Mouse (Mus musculus): Measurements from ENCODE around the gene Dnal4. TPM values are rescaled to one million over a fixed set of nuclear protein-coding genes. Genes with fewer than 3 reads are reported as not detected.

Gene Dnal4
- polyA plus RNA-seq, 1 experiment from 2014 or later: 43.0 TPM

DNA sequence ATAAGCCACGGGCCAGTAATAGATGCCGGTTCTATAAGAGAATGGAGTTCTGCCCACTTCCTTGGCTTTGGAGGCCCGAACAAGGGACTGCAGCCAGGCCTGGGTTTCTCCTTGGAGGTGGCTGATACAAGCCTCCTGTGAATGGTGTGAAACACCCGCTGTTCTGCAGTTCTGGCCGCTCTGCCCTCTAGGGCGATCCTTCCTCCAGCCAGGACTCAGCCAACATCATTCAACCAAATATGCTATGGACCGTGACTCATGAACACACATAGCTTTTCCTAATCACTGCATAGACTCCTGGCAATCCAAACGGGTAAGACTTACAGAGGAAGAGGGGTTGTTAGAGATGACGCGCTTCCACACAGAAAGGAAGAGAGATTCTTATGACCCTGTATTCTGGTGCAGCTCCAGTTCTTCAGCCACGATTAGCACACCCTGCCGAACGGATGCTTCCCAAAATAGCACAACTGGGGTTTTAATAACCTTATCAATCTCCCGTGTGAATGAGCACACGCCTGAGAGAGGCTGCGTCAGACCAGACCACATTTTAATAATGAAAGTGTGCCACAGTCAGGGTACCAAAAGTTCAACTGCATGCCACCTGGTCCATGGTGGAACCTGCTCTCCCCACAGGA, 10.2 kb downstream of the Dnal4 start:
- no peak for ATAC-seq
- H3K4me2 ChIP-seq (ENCODE audit: low read depth, low read length): no peak overlapping the region
- H3K4me3 ChIP-seq (ENCODE audit: low read length): no peak overlapping the region
- 76% methylated on average over 16 of the region's 16 CpGs for WGBS
- H3K4me1 ChIP-seq (ENCODE audit: control insufficient read depth, insufficient read depth, low read length): 0 out of 2 replicates have a peak, but pooled peaks cover 4% of the 10 kb centered on the region
- H3K9ac ChIP-seq (ENCODE audit: low read depth, low read length): no peak overlapping the region
- no peak overlapping the region for H3K27ac ChIP-seq (ENCODE audit: low read length)
- no peaks in the 10 kb centered on the region for H3K27me3 ChIP-seq (replicated peaks; ENCODE audit: control insufficient read depth, insufficient read depth, low read length)
- H3K36me3 ChIP-seq (ENCODE audit: control insufficient read depth, insufficient read depth, low read length): no peaks in the 10 kb centered on the region
- no peaks in the 10 kb centered on the region for H3K9me3 ChIP-seq (ENCODE audit: control insufficient read depth, low read length)

GRCm38 (mm10) chr15:79766586-79767071, 11.0 kb downstream of the Dnal4 start:
- WGBS: 82% methylated on average over 10 of the region's 10 CpGs
- no peak overlapping the region for H3K27ac ChIP-seq (ENCODE audit: low read length)
- no peak for ATAC-seq

DNA sequence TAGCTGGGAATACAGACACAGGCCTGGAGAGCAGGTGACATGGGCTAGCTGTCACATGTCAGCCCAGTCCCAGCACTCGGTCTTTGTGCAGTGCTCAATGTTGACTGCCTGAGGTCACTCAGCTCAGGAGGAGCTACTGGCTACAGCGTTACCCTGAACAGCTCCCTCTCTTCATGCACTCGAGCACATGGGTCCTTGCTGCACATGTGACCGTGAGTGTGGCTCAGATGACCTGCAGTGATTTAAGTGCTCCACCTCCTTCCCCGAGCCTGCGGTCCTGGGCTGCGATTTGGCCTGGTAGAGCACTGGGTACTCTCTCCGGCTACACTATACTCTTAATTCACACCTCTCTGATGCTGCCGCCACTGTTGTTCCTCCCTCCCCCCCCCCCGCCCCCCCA, 11.5 kb downstream of the Dnal4 start:
- Histone ChIP-seq H3K4me3 (ENCODE audit: low read length) (no peak overlapping the region), H3K36me3 (ENCODE audit: control insufficient read depth, insufficient read depth, low read length) (no peaks in the 10 kb centered on the region), H3K4me1 (ENCODE audit: control insufficient read depth, insufficient read depth, low read length) (0 out of 2 replicates have a peak, but pooled peaks cover 4% of the 10 kb centered on the region), H3K27ac (ENCODE audit: low read length) (no peak overlapping the region), H3K9ac (ENCODE audit: low read depth, low read length) (no peak overlapping the region), H3K27me3 (replicated peaks; ENCODE audit: control insufficient read depth, insufficient read depth, low read length) (no peaks in the 10 kb centered on the region), H3K9me3 (ENCODE audit: control insufficient read depth, low read length) (no peaks in the 10 kb centered on the region), H3K4me2 (ENCODE audit: low read depth, low read length) (no peak overlapping the region)
- WGBS: 50% methylated on average over 10 of the region's 10 CpGs
- no peak for ATAC-seq

More at GRCm38 (mm10) chr15:79766586-79767071, 11.0 kb downstream of the Dnal4 start:
- Histone ChIP-seq H3K4me1 (ENCODE audit: control insufficient read depth, insufficient read depth, low read length) (0 out of 2 replicates have a peak, but pooled peaks cover 4% of the 10 kb centered on the region), H3K27me3 (replicated peaks; ENCODE audit: control insufficient read depth, insufficient read depth, low read length) (no peaks in the 10 kb centered on the region), H3K36me3 (ENCODE audit: control insufficient read depth, insufficient read depth, low read length) (no peaks in the 10 kb centered on the region), H3K9me3 (ENCODE audit: control insufficient read depth, low read length) (no peaks in the 10 kb centered on the region), H3K9ac (ENCODE audit: low read depth, low read length) (no peak overlapping the region), H3K4me2 (ENCODE audit: low read depth, low read length) (no peak overlapping the region), H3K4me3 (ENCODE audit: low read length) (no peak overlapping the region)

DNA sequence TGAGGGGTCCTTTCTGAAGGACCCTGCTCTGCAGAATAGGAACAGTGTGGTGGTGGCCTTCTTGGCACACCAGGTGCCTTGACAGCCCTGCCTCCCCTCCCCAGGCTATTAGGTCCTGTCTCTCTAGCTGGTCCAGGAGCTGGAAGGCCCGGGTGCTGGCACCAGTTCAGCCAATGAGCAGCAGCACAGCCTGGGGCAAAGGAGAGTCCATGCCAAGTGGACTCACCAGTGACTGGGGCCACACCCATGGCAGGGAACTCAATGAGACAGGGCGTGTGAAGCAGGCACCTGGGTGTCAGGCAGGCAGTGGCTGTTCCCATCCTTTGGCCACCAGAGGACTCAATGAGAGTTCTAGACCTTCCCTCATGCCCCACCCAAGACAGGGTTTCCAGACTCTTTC, 12.3 kb downstream of the Dnal4 start:
- WGBS: 75% methylated on average over 2 of the region's 2 CpGs
- H3K9me3 ChIP-seq (ENCODE audit: control insufficient read depth, low read length): no peaks in the 10 kb centered on the region
- 0 out of 2 replicates have a peak, but pooled peaks cover 4% of the 10 kb centered on the region for H3K4me1 ChIP-seq (ENCODE audit: control insufficient read depth, insufficient read depth, low read length)
- H3K4me2 ChIP-seq (ENCODE audit: low read depth, low read length): no peak overlapping the region
- 0 out of 2 replicates have a peak, but pooled peaks cover 2% of the 10 kb centered on the region for H3K36me3 ChIP-seq (ENCODE audit: control insufficient read depth, insufficient read depth, low read length)
- H3K4me3 ChIP-seq (ENCODE audit: low read length): no peak overlapping the region
- ATAC-seq: no peak; the same call in 1 of the 2 replicates
- H3K27me3 ChIP-seq (replicated peaks; ENCODE audit: control insufficient read depth, insufficient read depth, low read length): no peaks in the 10 kb centered on the region
- H3K9ac ChIP-seq (ENCODE audit: low read depth, low read length): no peak overlapping the region
- H3K27ac ChIP-seq (ENCODE audit: low read length): no peak overlapping the region

GRCm38 (mm10) chr15:79764539-79765267, 12.9 kb downstream of the Dnal4 start:
- WGBS: 79% methylated on average over 11 of the region's 11 CpGs
- H3K9me3 ChIP-seq (ENCODE audit: control insufficient read depth, low read length): no peaks in the 10 kb centered on the region
- H3K27me3 ChIP-seq (replicated peaks; ENCODE audit: control insufficient read depth, insufficient read depth, low read length): no peaks in the 10 kb centered on the region
- H3K36me3 ChIP-seq (ENCODE audit: control insufficient read depth, insufficient read depth, low read length): 0 out of 2 replicates have a peak, but pooled peaks cover 2% of the 10 kb centered on the region
- no peak overlapping the region for H3K4me2 ChIP-seq (ENCODE audit: low read depth, low read length)
- ATAC-seq: no peak
- H3K4me1 ChIP-seq (ENCODE audit: control insufficient read depth, insufficient read depth, low read length): 0 out of 2 replicates have a peak, but pooled peaks cover 4% of the 10 kb centered on the region
- H3K27ac ChIP-seq (ENCODE audit: low read length): no peak overlapping the region
- H3K9ac ChIP-seq (ENCODE audit: low read depth, low read length): no peak overlapping the region
- no peak overlapping the region for H3K4me3 ChIP-seq (ENCODE audit: low read length)

DNA sequence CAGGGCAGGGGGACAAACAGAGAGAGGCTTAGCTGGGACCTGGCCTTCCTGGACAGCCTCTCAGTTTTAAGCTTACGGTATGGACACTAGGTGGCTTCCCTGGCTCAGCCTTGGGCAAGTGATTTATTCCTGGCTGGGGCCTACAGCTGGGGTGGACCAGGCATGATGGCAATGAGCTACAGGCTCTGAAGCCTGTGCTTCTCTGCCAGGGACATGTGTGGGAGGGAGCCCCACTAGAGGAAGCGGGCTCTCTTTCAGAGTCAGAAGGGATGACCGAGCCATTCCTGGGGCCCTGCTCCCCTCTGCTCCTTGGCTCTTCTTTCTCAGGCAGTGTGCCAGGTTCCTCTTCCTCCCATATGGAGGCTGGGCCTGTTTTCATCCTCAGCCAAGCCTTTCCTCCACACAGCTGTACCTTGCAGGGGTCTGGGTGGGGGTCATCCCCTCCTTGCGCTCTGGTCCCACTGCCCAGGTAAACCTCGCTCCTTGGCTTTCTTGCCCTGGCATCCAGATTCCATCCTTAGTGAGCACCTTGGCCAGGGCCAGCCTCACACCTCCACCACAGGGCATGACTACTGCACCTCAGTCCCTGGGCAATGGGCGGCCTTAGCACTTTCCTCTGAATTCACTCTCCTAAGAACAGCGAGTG, 13.9 kb downstream of the Dnal4 start:
- no peak overlapping the region for H3K4me3 ChIP-seq (ENCODE audit: low read length)
- H3K27me3 ChIP-seq (replicated peaks; ENCODE audit: control insufficient read depth, insufficient read depth, low read length): no peaks in the 10 kb centered on the region
- H3K4me1 ChIP-seq (ENCODE audit: control insufficient read depth, insufficient read depth, low read length): 0 out of 2 replicates have a peak, but pooled peaks cover 4% of the 10 kb centered on the region
- no peak overlapping the region for H3K27ac ChIP-seq (ENCODE audit: low read length)
- H3K4me2 ChIP-seq (ENCODE audit: low read depth, low read length): no peak overlapping the region
- no peak for ATAC-seq
- H3K36me3 ChIP-seq (ENCODE audit: control insufficient read depth, insufficient read depth, low read length): 0 out of 2 replicates have a peak, but pooled peaks cover 2% of the 10 kb centered on the region
- no peak overlapping the region for H3K9ac ChIP-seq (ENCODE audit: low read depth, low read length)
- H3K9me3 ChIP-seq (ENCODE audit: control insufficient read depth, low read length): no peaks in the 10 kb centered on the region
- 77% methylated on average over 7 of the region's 7 CpGs for WGBS

DNA sequence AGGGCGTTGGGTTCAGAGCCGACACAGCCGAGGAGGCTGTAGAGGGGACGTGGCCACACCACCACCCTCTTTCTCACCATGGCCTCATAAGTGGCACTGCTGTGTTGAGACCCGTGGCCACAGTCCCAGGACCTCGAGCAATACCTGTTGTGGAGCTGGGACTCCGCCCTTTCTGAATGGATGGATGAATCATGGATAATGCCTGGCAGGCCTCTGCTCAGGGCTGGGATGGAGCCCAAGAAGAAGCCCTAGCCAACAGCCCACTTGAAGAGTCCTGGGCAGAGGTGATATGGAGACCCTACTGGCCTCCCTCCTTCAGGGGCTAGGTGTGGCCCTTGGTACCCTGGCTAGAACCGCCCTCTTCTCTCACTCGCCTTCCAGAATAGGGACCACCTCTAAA, 14.6 kb downstream of the Dnal4 start:
- Histone ChIP-seq H3K27me3 (replicated peaks; ENCODE audit: control insufficient read depth, insufficient read depth, low read length) (no peaks in the 10 kb centered on the region), H3K9ac (ENCODE audit: low read depth, low read length) (no peak overlapping the region), H3K9me3 (ENCODE audit: control insufficient read depth, low read length) (no peaks in the 10 kb centered on the region), H3K4me2 (ENCODE audit: low read depth, low read length) (no peak overlapping the region), H3K27ac (ENCODE audit: low read length) (no peak overlapping the region), H3K4me1 (ENCODE audit: control insufficient read depth, insufficient read depth, low read length) (0 out of 2 replicates have a peak, but pooled peaks cover 4% of the 10 kb centered on the region), H3K36me3 (ENCODE audit: control insufficient read depth, insufficient read depth, low read length) (0 out of 2 replicates have a peak, but pooled peaks cover 2% of the 10 kb centered on the region), H3K4me3 (ENCODE audit: low read length) (no peak overlapping the region)
- 90% methylated on average over 9 of the region's 9 CpGs for whole genome bisulfite sequencing
- no peak for ATAC-seq

DNA sequence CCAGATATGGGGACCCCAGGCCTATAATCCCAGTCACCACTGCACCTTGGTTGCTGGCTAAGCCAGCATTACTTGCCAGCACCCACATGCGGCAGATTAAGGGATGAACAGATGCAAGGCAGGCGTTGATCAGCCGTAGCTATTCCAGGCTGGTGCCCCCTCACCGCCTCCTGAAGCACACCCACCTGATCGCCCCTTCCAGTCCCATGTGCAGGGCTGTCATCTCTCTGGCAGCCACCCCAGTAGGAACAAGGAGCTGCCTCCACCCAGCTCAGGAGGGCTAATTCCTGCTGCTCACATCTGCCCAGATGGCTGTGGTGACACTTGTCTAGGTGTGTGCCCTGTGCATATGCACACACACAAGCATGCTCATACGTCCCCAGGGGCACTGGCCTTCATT, 16.7 kb downstream of the Dnal4 start:
- no peak overlapping the region for H3K27ac ChIP-seq (ENCODE audit: low read length)
- WGBS: 90% methylated on average over 6 of the region's 6 CpGs
- H3K4me1 ChIP-seq (ENCODE audit: control insufficient read depth, insufficient read depth, low read length): peaks cover 4% of the 10 kb centered on the region; the same call in 1 of the 2 replicates
- no peak overlapping the region for H3K4me3 ChIP-seq (ENCODE audit: low read length)
- 0 out of 2 replicates have a peak, but pooled peaks cover 2% of the 10 kb centered on the region for H3K36me3 ChIP-seq (ENCODE audit: control insufficient read depth, insufficient read depth, low read length)
- H3K9me3 ChIP-seq (ENCODE audit: control insufficient read depth, low read length): no peaks in the 10 kb centered on the region
- no peak overlapping the region for H3K4me2 ChIP-seq (ENCODE audit: low read depth, low read length)
- no peak for ATAC-seq
- H3K27me3 ChIP-seq (replicated peaks; ENCODE audit: control insufficient read depth, insufficient read depth, low read length): no peaks in the 10 kb centered on the region
- no peak overlapping the region for H3K9ac ChIP-seq (ENCODE audit: low read depth, low read length)

GRCm38 (mm10) chr15:79757118-79757517, 20.5 kb downstream of the Dnal4 start:
- ATAC-seq: no peak
- WGBS: 84% methylated on average over 3 of the region's 3 CpGs
- no peak overlapping the region for H3K4me2 ChIP-seq (ENCODE audit: low read depth, low read length)

More at GRCm38 (mm10) chr15:79757118-79757517, 20.5 kb downstream of the Dnal4 start:
- H3K27me3 ChIP-seq (replicated peaks; ENCODE audit: control insufficient read depth, insufficient read depth, low read length): no peaks in the 10 kb centered on the region
- no peak overlapping the region; the same call in 1 of the 2 replicates for H3K27ac ChIP-seq (ENCODE audit: low read length)
- no peaks in the 10 kb centered on the region for H3K9me3 ChIP-seq (ENCODE audit: control insufficient read depth, low read length)
- no peaks in the 10 kb centered on the region; the same call in 1 of the 2 replicates for H3K4me1 ChIP-seq (ENCODE audit: control insufficient read depth, insufficient read depth, low read length)
- no peak overlapping the region for H3K9ac ChIP-seq (ENCODE audit: low read depth, low read length)
- 0 out of 2 replicates have a peak, but pooled peaks cover 2% of the 10 kb centered on the region for H3K36me3 ChIP-seq (ENCODE audit: control insufficient read depth, insufficient read depth, low read length)
- H3K4me3 ChIP-seq (ENCODE audit: low read length): no peak overlapping the region
